In the genomic region with DNA sequence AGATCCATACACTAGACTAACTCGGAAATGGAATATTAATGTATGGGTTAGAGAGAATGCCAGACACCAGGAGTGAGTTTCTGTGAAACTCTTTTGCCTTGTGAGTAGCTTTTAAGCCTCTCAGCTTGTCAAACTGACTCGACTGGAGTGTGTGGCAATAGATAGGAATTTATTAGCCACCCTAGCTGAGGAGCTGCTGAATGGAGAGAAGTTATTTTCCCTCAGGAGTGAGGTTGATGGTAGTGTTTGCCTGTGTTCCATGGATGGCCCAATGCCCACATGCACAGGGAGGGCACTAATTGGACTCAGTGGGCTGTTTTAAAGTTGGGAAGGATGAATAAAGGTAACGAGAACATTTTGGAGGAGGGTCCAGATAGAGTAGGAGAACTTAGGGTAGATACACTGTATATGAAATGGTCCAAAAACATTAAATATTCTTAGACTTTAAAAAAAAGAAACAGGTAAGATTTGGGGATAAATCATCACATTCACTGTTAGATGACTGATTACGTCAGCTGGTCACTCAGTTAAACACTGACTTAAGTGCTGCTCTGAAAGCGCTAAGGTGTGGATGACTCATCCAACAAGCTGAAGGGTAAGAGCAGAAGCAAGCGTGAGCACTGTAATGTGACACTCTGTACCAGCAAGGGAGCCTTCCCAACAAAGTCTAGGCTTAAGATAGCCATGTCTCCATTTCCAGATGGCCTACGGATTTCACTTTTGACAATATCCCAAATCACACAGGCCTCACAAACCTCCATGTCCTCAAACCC, we compare ENCODE assay signal across 21 mouse cellular contexts.
DNase-seq lines count a peak whose midpoint lies in the region; ATAC-seq and TF ChIP-seq lines count a peak whose summit lies in the region.
"Had no signal": no experiment of that assay in that cellular context is flagged by ENCODE, and none has a peak within 500 bp of the region (broad histone marks: within the 10 kb centered on the region; RNA-seq: fewer than 3 reads in every experiment).

No protein-coding gene starts in this region.

- H3K27me3 ChIP-seq in lung, embryonic 16.5 days (ENCODE audit: control insufficient read depth, insufficient read depth, low read depth, low read length), result no peaks in the 10 kb centered on the region
- no peaks in the 10 kb centered on the region for H3K27me3 ChIP-seq in MEL (ENCODE audit: control insufficient read depth in 1 of 2, insufficient read depth in 2 of 2, low read length in 2 of 2)
- H3K27me3 ChIP-seq: embryonic facial prominence, embryonic 13.5 days; heart, embryonic 12.5 days; limb, embryonic 15.5 days had no signal

- no peak for TF ChIP-seq RAD21 in MEL (IDR thresholded peaks at IDR 0.05; ENCODE audit: low read depth, low read length)

- WGBS in lung, embryonic 16.5 days, result 60% methylated on average over 7 of the region's 7 CpGs
- WGBS in lung, adult 2 months, result 66% methylated on average over 7 of the region's 7 CpGs

- ATAC-seq in lung, embryonic 16.5 days (ENCODE audit: low read depth), result peak; percentile 71
- 0 out of 2 replicates have a peak, but pooled peaks have one; percentile 29 for ATAC-seq in common myeloid progenitor, adult 5-6 weeks (replicated peaks; ENCODE audit: low read depth, poor library complexity, severe bottlenecking)
- ATAC-seq in monocyte, adult 5-6 weeks (replicated peaks; ENCODE audit: insufficient number of reproducible peaks, low FRiP score, low TSS enrichment, poor library complexity, severe bottlenecking), result peak; percentile 43; the same call in 1 of the 2 replicates
- ATAC-seq: forebrain, embryonic 16.5 days; midbrain, embryonic 16.5 days had no signal

- H3K79me2 ChIP-seq in MEL (ENCODE audit: control insufficient read depth, insufficient read depth, low read length, poor library complexity), result no peaks in the 10 kb centered on the region; the same call in 1 of the 2 replicates

- no peak for TF ChIP-seq CTCF in lung, adult 2 months (IDR thresholded peaks at IDR 0.05; ENCODE audit: insufficient read depth, low read length)
- no peak for TF ChIP-seq CTCF in MEL (IDR thresholded peaks at IDR 0.05 in 2 of 3, conservative IDR thresholded peaks at IDR 0.05 in 1 of 3; ENCODE audit: control insufficient read depth in 1 of 3, insufficient read depth in 1 of 3, low read depth in 2 of 3, low read length in 3 of 3, poor library complexity in 1 of 3, severe bottlenecking in 1 of 3)

- 0 out of 2 replicates have a peak overlapping the region, but pooled peaks have one; percentile 17 for H3K27ac ChIP-seq in lung, embryonic 16.5 days (ENCODE audit: low read length)
- H3K27ac ChIP-seq in MEL (ENCODE audit: control insufficient read depth, low read depth, low read length), result no peak overlapping the region
- H3K27ac ChIP-seq: embryonic facial prominence, embryonic 13.5 days; hindbrain, embryonic 10.5 days; left cerebral cortex, adult 2 months; limb, embryonic 15.5 days; macrophage had no signal

- H3K36me3 ChIP-seq in lung, embryonic 16.5 days (ENCODE audit: control insufficient read depth, insufficient read depth, low read length), result no peaks in the 10 kb centered on the region
- peaks cover 0 to 1% of the 10 kb centered on the region in 2 experiments; a peak in 2 of 4 replicates for H3K36me3 ChIP-seq in MEL (ENCODE audit: control insufficient read depth in 1 of 2, insufficient read depth in 2 of 2, low read length in 2 of 2)
- H3K36me3 ChIP-seq: embryonic facial prominence, embryonic 13.5 days; heart, embryonic 12.5 days; hindbrain, embryonic 10.5 days; limb, embryonic 15.5 days had no signal

- H3K9me3 ChIP-seq in lung, embryonic 16.5 days (ENCODE audit: control insufficient read depth, low read length), result no peaks in the 10 kb centered on the region
- H3K9me3 ChIP-seq in MEL (replicated peaks; ENCODE audit: insufficient read depth, low read length), result no peaks in the 10 kb centered on the region
- H3K9me3 ChIP-seq: embryonic facial prominence, embryonic 13.5 days; heart, embryonic 12.5 days; hindbrain, embryonic 10.5 days; limb, embryonic 15.5 days had no signal

- H3K9ac ChIP-seq in lung, embryonic 16.5 days (ENCODE audit: low read length), result no peak overlapping the region
- no peak overlapping the region for H3K9ac ChIP-seq in MEL (ENCODE audit: control insufficient read depth, low read depth, low read length, poor library complexity, severe bottlenecking)
- H3K9ac ChIP-seq: embryonic facial prominence, embryonic 13.5 days; heart, embryonic 12.5 days; limb, embryonic 15.5 days had no signal

- no peak overlapping the region for H3K4me3 ChIP-seq in lung, embryonic 16.5 days (ENCODE audit: low read length)
- H3K4me3 ChIP-seq in lung, adult 2 months (replicated peaks; ENCODE audit: extremely low read depth, low read depth, low read length), result no peak overlapping the region
- no peak overlapping the region for H3K4me3 ChIP-seq in MEL (ENCODE audit: control insufficient read depth in 1 of 2, insufficient read depth in 1 of 2, low read depth in 2 of 2, low read length in 2 of 2)
- H3K4me3 ChIP-seq: embryonic facial prominence, embryonic 13.5 days; heart, embryonic 12.5 days; hindbrain, embryonic 10.5 days; left cerebral cortex, adult 2 months; limb, embryonic 15.5 days had no signal

- no peak for TF ChIP-seq EP300 in MEL (IDR thresholded peaks at IDR 0.05; ENCODE audit: low read depth in 1 of 2, low read length in 2 of 2)

- H3K4me1 ChIP-seq in lung, embryonic 16.5 days (replicated peaks; ENCODE audit: control insufficient read depth, insufficient read depth, low read length), result no peaks in the 10 kb centered on the region
- no peaks in the 10 kb centered on the region; the same call in 1 of the 2 replicates for H3K4me1 ChIP-seq in lung, adult 2 months (ENCODE audit: control insufficient read depth, insufficient read depth, low read length)
- H3K4me1 ChIP-seq in MEL (ENCODE audit: control insufficient read depth in 1 of 2, insufficient read depth in 2 of 2, low read length in 2 of 2), result peaks cover 2 to 8% of the 10 kb centered on the region in 2 experiments; a peak in 3 of 4 replicates
- H3K4me1 ChIP-seq: embryonic facial prominence, embryonic 13.5 days; hindbrain, embryonic 10.5 days had no signal

- H3K4me2 ChIP-seq in lung, embryonic 16.5 days (ENCODE audit: low read depth, low read length), result no peak overlapping the region
- H3K4me2 ChIP-seq: embryonic facial prominence, embryonic 13.5 days; heart, embryonic 12.5 days; limb, embryonic 15.5 days had no signal

- no peak for DNase-seq in lung, adult 2 months
- peak; percentile 37 for DNase-seq in MEL (ENCODE audit: low read depth, low spot score)
- DNase-seq in heart, adult 8-10 months (ENCODE audit: low spot score), result no peak
- no peak for DNase-seq in cerebellum, postnatal 4 days (ENCODE audit: low spot score in 2 of 2)
- DNase-seq: cerebellum, postnatal 25 days; gastrocnemius, postnatal 10 days; kidney, postnatal 4 days; retina, postnatal 1 day; spleen, adult 18-20 months; thymus, adult 18-20 months had no signal

- TF ChIP-seq POLR2A in lung, adult 2 months (IDR thresholded peaks at IDR 0.05; ENCODE audit: borderline replicate concordance, extremely low read depth, low read depth, low read length), result no peak
- no peak for TF ChIP-seq POLR2A in MEL (IDR thresholded peaks at IDR 0.05; ENCODE audit: control insufficient read depth in 1 of 2, insufficient read depth in 1 of 2, low read depth in 1 of 2, low read length in 2 of 2, poor library complexity in 1 of 2)

TF ChIP-seq in MEL, 35 proteins besides CTCF, POLR2A, EP300 and RAD21:
- TF ChIP-seq SIN3A (IDR thresholded peaks at IDR 0.05; ENCODE audit: low read length), result no peak
- no peak for TF ChIP-seq ZNF384 (IDR thresholded peaks at IDR 0.05; ENCODE audit: low read depth, low read length)
- no peak for TF ChIP-seq USF1 (IDR thresholded peaks at IDR 0.05; ENCODE audit: low read depth, low read length)
- TF ChIP-seq USF2 (IDR thresholded peaks at IDR 0.05; ENCODE audit: borderline replicate concordance in 1 of 2, insufficient read depth in 1 of 2, low read depth in 1 of 2, low read length in 2 of 2), result no peak
- no peak for TF ChIP-seq BHLHE40 (IDR thresholded peaks at IDR 0.05; ENCODE audit: borderline replicate concordance, low read depth, low read length)
- no peak for TF ChIP-seq TBP (IDR thresholded peaks at IDR 0.05; ENCODE audit: low read depth, low read length)
- no peak for TF ChIP-seq MYC (IDR thresholded peaks at IDR 0.05; ENCODE audit: low read depth, low read length)
- TF ChIP-seq SMC3 (IDR thresholded peaks at IDR 0.05; ENCODE audit: low read depth, low read length), result no peak
- no peak for TF ChIP-seq POLR2AphosphoS5 (IDR thresholded peaks at IDR 0.05; ENCODE audit: borderline replicate concordance, low read depth, low read length)
- TF ChIP-seq NRF1 (IDR thresholded peaks at IDR 0.05; ENCODE audit: insufficient read depth, low read depth, low read length, poor library complexity, severe bottlenecking), result no peak
- no peak for TF ChIP-seq ZMIZ1 (IDR thresholded peaks at IDR 0.05; ENCODE audit: low read depth, low read length)
- no peak for TF ChIP-seq GATA1 (IDR thresholded peaks at IDR 0.05; ENCODE audit: low read depth, low read length)
- no peak for TF ChIP-seq ZC3H11A (IDR thresholded peaks at IDR 0.05; ENCODE audit: low read depth, low read length)
- TF ChIP-seq MEF2A (IDR thresholded peaks at IDR 0.05; ENCODE audit: extremely low read depth, insufficient replicate concordance, low read depth, low read length, poor library complexity, severe bottlenecking), result no peak
- no peak for TF ChIP-seq TAL1 (IDR thresholded peaks at IDR 0.05; ENCODE audit: low read length)
- TF ChIP-seq E2F4 (IDR thresholded peaks at IDR 0.05; ENCODE audit: borderline replicate concordance, low read depth, low read length), result no peak
- TF ChIP-seq ETS1 (IDR thresholded peaks at IDR 0.05; ENCODE audit: low read depth, low read length), result no peak
- TF ChIP-seq CHD1 (IDR thresholded peaks at IDR 0.05; ENCODE audit: low read depth, low read length), result no peak
- no peak for TF ChIP-seq CHD2 (IDR thresholded peaks at IDR 0.05; ENCODE audit: low read length)
